Mouse (Mus musculus) limb, embryonic 13.5 days (tissue): ENCODE measurements around the gene Lyrm7. TPM values are rescaled to one million over a fixed set of nuclear protein-coding genes. Genes with fewer than 3 reads are reported as not detected.

Experiments used
- ATAC-seq: fragments of 200-750 bp; cut with Nextera tagmentation; 2 replicates; pipeline ENCODE4 v1.8.0; 2017; ENCODE audit warnings: low read depth, moderate number of reproducible peaks, moderate TSS enrichment; ENCODE audit not compliant: low FRiP score
- H3K27ac ChIP-seq: fragments of 300-500 bp; sonication (generic); 2 replicates; pipeline ENCODE4 v1.5.1; 2015; ENCODE audit warnings: inconsistent platforms, mild to moderate bottlenecking, moderate library complexity
- H3K27me3 ChIP-seq: fragments of 300-500 bp; sonication (generic); 2 replicates; pipeline ENCODE4 v1.6.1; 2015; ENCODE audit warnings: mild to moderate bottlenecking, inconsistent platforms
- H3K36me3 ChIP-seq: fragments of 300-500 bp; sonication (generic); 2 replicates; pipeline ENCODE4 v1.6.1; 2015; ENCODE audit warnings: inconsistent platforms, mild to moderate bottlenecking, moderate library complexity
- H3K4me1 ChIP-seq: fragments of 300-500 bp; sonication (generic); 2 replicates; pipeline ENCODE4 v1.6.1; 2015; ENCODE audit warnings: inconsistent platforms
- H3K4me2 ChIP-seq: fragments of 300-500 bp; sonication (generic); replicated peaks from 2 replicates; pipeline ENCODE4 v1.6.1; 2015; ENCODE audit warnings: inconsistent platforms, mild to moderate bottlenecking, moderate library complexity
- H3K4me3 ChIP-seq: fragments of 300-500 bp; sonication (generic); 2 replicates; pipeline ENCODE4 v1.5.1; 2015; ENCODE audit warnings: moderate library complexity, mild to moderate bottlenecking, inconsistent platforms
- H3K9ac ChIP-seq: fragments of 300-500 bp; sonication (generic); 2 replicates; pipeline ENCODE4 v1.6.1; 2015; ENCODE audit warnings: mild to moderate bottlenecking, inconsistent platforms
- H3K9me3 ChIP-seq: fragments of 300-500 bp; sonication (generic); 2 replicates; pipeline ENCODE4 v1.6.1; 2016; ENCODE audit warnings: inconsistent platforms
- WGBS: fragments of 180-500 bp; shearing (Covaris S2); methylation state at CpG from one replicate; pipeline ENCODE4 v1.1.7; 2015; 5-methylcytosine and 5-hydroxymethylcytosine counted together
- polyA plus RNA-seq: library from polyadenylated mRNA; unstranded; fragments of >200 nt; fragmentation: Nextera tagmentation; extraction: Ambion mirVana; gene quantifications from 2 replicates; pipeline ENCODE4 v1.2.1, GENCODE M21; 2015

Gene Lyrm7
- polyA plus RNA-seq = 9.0 and 10.4 TPM in 2 replicates

GRCm38 (mm10) chr11:54860256-54861038 is at the start of gene Lyrm7:
Gene Lyrm7 (minus strand): TSS chr11:54860916.
- H3K27ac ChIP-seq = peak within 1 kb of the TSS; percentile 79
- H3K9me3 ChIP-seq = no peaks in the 10 kb centered on the region
- peaks cover 8% of the 10 kb centered on the region for H3K4me1 ChIP-seq
- H3K27me3 ChIP-seq = no peaks in the 10 kb centered on the region
- under 1% methylated on average over 42 of the region's 42 CpGs for WGBS
- ATAC-seq = peak; percentile 98
- H3K4me3 ChIP-seq = peak within 1 kb of the TSS; percentile 70
- H3K4me2 ChIP-seq = peak within 1 kb of the TSS; percentile 87
- no peaks in the 10 kb centered on the region for H3K36me3 ChIP-seq
- peak within 1 kb of the TSS; percentile 77 for H3K9ac ChIP-seq

DNA sequence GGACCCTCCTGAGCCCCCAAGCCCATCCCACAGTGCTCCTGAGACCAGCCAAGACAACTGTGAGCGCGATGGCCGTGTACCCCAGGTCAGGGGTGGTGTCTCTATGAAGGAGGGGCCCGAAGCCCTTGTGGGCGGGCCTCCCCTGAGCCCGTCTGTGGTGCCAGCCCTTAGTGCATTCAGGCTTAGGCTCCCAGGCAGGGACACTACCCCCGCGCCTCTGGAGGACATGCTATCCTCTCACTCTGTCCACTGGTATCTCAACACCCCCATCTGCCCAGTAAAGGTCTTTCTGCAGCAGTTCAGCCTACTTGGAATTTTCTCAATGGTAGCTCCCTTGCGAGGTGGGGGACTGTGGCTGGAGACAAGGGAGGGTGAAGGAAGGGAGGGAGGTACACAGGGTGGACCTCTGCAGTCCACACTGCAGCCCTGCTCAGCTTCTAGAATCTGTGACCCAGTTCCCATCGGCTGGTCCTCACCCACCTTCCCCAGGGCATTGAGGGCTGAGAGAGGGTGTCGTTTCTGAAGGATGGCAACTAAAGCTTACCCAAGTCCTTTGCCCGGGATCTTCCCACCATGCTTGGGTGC is 49.5 kb upstream of the Lyrm7 start:
- 88% methylated on average over 12 of the region's 12 CpGs for whole genome bisulfite sequencing
- no peak overlapping the region for H3K27ac ChIP-seq

GRCm38 (mm10) chr11:54909273-54909672 is 48.6 kb upstream of the Lyrm7 start:
- no peaks in the 10 kb centered on the region for H3K9me3 ChIP-seq
- H3K36me3 ChIP-seq = peaks cover 54% of the 10 kb centered on the region
- no peaks in the 10 kb centered on the region for H3K27me3 ChIP-seq
- H3K9ac ChIP-seq = no peak overlapping the region
- H3K27ac ChIP-seq = no peak overlapping the region
- no peak for ATAC-seq
- H3K4me1 ChIP-seq = no peaks in the 10 kb centered on the region
- H3K4me3 ChIP-seq = no peak overlapping the region
- no peak overlapping the region for H3K4me2 ChIP-seq
- 95% methylated on average over 11 of the region's 11 CpGs for WGBS

More for the DNA sequence above, 49.5 kb upstream of the Lyrm7 start:
- H3K36me3 ChIP-seq = peaks cover 63% of the 10 kb centered on the region
- H3K4me3 ChIP-seq = no peak overlapping the region
- no peak for ATAC-seq
- no peak overlapping the region for H3K9ac ChIP-seq
- no peaks in the 10 kb centered on the region for H3K4me1 ChIP-seq
- H3K27me3 ChIP-seq = no peaks in the 10 kb centered on the region
- H3K4me2 ChIP-seq = no peak overlapping the region
- no peaks in the 10 kb centered on the region for H3K9me3 ChIP-seq

GRCm38 (mm10) chr11:54907259-54907658 is 46.5 kb upstream of the Lyrm7 start:
- Histone ChIP-seq H3K4me2 (no peak overlapping the region), H3K9ac (no peak overlapping the region), H3K27ac (no peak overlapping the region), H3K4me1 (peaks cover 12% of the 10 kb centered on the region), H3K4me3 (no peak overlapping the region), H3K27me3 (0 out of 2 replicates have a peak, but pooled peaks cover 4% of the 10 kb centered on the region), H3K9me3 (no peaks in the 10 kb centered on the region), H3K36me3 (peaks cover 35% of the 10 kb centered on the region)
- ATAC-seq = no peak
- 88% methylated on average over 5 of the region's 5 CpGs for WGBS

- Histone ChIP-seq H3K4me1 (peaks cover 12% of the 10 kb centered on the region), H3K27ac (no peak overlapping the region), H3K9me3 (no peaks in the 10 kb centered on the region), H3K27me3 (peaks cover 7% of the 10 kb centered on the region; the same call in 1 of the 2 replicates), H3K9ac (no peak overlapping the region), H3K36me3 (peaks cover 29% of the 10 kb centered on the region), H3K4me3 (no peak overlapping the region), H3K4me2 (no peak overlapping the region)
- no peak for ATAC-seq
- 73% methylated on average over 4 of the region's 4 CpGs for WGBS
These were observed 45.8 kb upstream of the Lyrm7 start for GRCm38 (mm10) chr11:54906466-54906865.

DNA sequence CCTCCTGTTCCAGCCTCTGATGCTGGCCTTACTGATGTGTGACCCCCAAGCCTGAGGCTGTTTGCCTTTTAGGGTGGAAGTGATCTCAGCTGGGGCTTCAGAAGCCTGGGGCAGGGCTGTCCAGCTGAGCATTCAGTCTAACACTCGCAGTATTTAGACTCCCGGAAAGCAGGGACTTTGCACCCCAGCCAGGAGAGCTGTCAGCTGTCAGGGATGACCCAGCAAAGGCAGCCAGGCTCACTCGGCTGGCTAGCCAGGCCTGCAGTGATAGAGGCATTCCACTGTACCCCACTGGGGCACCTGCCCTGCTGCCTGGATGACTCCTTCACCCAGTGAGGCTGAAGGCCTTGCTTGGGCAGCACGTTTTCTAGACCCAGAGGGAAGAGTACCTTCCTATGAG is 45.2 kb upstream of the Lyrm7 start:
- Histone ChIP-seq H3K9ac (no peak overlapping the region), H3K27ac (no peak overlapping the region), H3K9me3 (no peaks in the 10 kb centered on the region), H3K4me3 (no peak overlapping the region), H3K4me1 (peaks cover 12% of the 10 kb centered on the region), H3K27me3 (peaks cover 8% of the 10 kb centered on the region; the same call in 1 of the 2 replicates), H3K4me2 (no peak overlapping the region), H3K36me3 (peaks cover 24% of the 10 kb centered on the region)
- WGBS = 59% methylated on average over 4 of the region's 4 CpGs
- ATAC-seq = no peak

DNA sequence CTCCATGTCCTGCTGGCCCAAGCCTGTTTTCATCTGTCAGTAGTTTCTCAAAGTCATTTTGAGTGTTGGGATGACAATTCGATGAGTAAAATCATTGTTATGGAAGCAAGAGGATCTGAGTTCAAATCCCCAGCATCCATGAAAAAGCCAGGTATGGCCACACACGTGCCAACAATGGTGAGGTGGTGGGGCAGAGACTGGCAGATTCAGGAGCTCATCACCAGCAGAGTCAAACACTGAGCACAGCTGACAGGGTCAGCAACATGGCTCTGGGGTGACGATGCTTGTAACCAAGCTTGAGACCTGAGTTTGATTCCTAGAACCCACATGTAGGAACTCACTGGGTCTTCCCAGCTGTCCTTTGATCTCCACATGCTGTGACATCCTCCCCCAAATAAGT is 44.4 kb upstream of the Lyrm7 start:
- Histone ChIP-seq H3K9ac (no peak overlapping the region), H3K4me2 (no peak overlapping the region), H3K27me3 (peaks cover 8% of the 10 kb centered on the region; the same call in 1 of the 2 replicates), H3K27ac (no peak overlapping the region), H3K36me3 (peaks cover 15% of the 10 kb centered on the region), H3K9me3 (no peaks in the 10 kb centered on the region), H3K4me3 (no peak overlapping the region), H3K4me1 (peaks cover 12% of the 10 kb centered on the region)
- ATAC-seq = no peak
- 86% methylated on average over 3 of the region's 3 CpGs for WGBS

DNA sequence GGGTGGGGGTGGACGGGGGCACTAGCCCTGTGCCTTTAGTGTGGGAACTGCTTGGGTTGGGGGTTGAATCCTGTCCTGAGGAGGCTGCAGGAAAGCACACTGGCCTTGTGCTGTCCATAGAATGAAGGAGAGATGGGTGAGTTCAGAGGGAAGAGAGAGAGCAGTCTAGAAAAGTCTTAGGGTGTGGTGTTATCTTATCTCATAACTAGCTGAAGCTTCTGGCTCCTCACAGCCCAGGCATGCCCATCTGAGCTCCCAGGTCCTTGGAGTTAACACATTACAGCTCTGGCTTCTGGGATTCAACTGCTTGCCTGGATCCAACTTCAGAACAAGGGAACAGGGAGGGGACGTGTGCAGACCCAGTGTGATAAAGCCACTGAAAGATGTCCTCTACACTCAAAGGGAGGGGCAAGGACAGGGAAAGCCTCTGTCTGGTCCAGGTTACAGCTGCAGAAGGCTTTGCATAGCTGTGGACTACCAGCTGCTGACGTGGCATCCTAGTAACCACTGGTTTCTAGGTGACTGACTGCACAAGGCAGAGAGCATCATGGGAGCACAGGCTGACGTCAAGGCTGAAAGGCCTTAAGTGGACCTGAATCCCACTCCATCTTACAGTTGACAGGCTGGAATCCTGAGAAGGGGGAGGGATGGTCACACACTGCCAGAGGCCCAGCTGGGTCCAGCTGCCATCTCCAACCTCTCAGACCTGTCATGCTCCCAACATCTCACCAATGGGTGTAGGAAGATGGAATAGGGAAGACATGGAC is 43.4 kb upstream of the Lyrm7 start:
- H3K4me3 ChIP-seq = no peak overlapping the region
- H3K27me3 ChIP-seq = peaks cover 8% of the 10 kb centered on the region; the same call in 1 of the 2 replicates
- H3K27ac ChIP-seq = no peak overlapping the region
- H3K36me3 ChIP-seq = peaks cover 6% of the 10 kb centered on the region
- 45% methylated on average over 4 of the region's 4 CpGs for WGBS
- H3K9me3 ChIP-seq = no peaks in the 10 kb centered on the region
- no peak for ATAC-seq
- peaks cover 12% of the 10 kb centered on the region for H3K4me1 ChIP-seq
- H3K9ac ChIP-seq = no peak overlapping the region
- no peak overlapping the region for H3K4me2 ChIP-seq

- Histone ChIP-seq H3K27me3 (peaks cover 8% of the 10 kb centered on the region; the same call in 1 of the 2 replicates), H3K36me3 (no peaks in the 10 kb centered on the region), H3K4me3 (peak overlapping the region; percentile 53), H3K9me3 (no peaks in the 10 kb centered on the region), H3K27ac (no peak overlapping the region), H3K4me1 (peaks cover 12% of the 10 kb centered on the region), H3K4me2 (peak overlapping the region; percentile 94), H3K9ac (peak overlapping the region; percentile 66)
- WGBS = 68% methylated on average over 5 of the region's 5 CpGs
- ATAC-seq = no peak
These were observed 42.6 kb upstream of the Lyrm7 start for GRCm38 (mm10) chr11:54903339-54903738.

DNA sequence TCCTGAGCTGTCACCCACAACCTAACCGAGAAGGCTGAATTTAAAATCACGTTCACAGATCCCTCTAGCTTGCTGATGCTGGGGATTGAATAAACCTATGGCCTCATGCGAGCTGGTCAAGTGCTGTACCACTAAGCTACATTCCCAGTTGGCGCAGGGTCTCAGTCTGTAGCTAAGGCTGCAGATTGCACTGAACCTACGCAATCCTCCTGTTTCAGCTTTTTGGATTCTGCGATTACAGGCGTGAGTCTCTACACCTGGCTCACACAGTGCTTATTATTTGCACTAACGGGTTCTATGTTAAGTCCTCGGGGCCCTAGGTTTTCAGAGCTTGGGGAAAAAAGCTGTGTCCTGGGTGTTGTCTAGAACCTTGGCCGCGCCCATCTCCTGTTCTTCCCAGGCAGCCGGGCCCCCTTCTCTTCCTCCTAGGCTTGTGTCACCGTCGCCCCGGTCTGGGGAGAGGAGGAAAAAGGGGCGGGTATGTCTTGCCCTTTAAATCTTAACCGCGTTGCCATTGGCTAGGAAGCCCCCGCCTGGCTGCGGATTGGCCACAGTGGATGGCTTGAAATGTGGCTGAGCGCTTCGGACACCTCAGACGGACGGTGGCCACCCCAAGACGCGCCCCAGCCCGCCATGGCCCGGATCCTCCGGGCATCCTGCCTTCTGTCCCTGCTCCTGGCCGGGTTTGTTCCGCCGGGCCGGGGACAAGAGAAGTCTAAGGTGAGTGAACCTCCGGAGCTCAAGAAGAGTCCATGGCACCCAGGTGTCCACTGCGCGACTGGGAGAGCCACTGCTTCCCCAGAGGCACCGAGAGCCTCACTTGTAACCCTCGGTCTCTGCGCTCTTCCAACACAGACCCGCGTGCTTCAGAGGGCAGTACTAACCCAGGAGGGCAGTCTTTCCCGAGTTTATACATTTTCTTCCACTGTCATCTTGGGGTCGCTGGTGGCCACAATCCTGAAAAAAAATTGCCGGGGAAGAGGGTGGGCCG is 41.9 kb upstream of the Lyrm7 start, which contains the start of gene Gpx3:
Gene Gpx3 (plus strand): TSS at position 121 of the 991 bp plus-strand sequence.
- 16% methylated on average over 41 of the region's 45 CpGs for WGBS
- peak; percentile 90 for ATAC-seq

GRCm38 (mm10) chr11:54899657-54900056 is 38.9 kb upstream of the Lyrm7 start:
- Histone ChIP-seq H3K27ac (no peak overlapping the region), H3K4me3 (no peak overlapping the region), H3K36me3 (no peaks in the 10 kb centered on the region), H3K4me2 (no peak overlapping the region), H3K9ac (no peak overlapping the region), H3K9me3 (no peaks in the 10 kb centered on the region), H3K4me1 (peaks cover 12% of the 10 kb centered on the region), H3K27me3 (peaks cover 10% of the 10 kb centered on the region; the same call in 1 of the 2 replicates)
- no peak for ATAC-seq
- 74% methylated on average over 4 of the region's 4 CpGs for WGBS

More for the DNA sequence above, 41.9 kb upstream of the Lyrm7 start, which contains the start of gene Gpx3:
- Histone ChIP-seq H3K27me3 (peaks cover 9% of the 10 kb centered on the region; the same call in 1 of the 2 replicates), H3K9me3 (no peaks in the 10 kb centered on the region), H3K4me2 (peak within 1 kb of the TSS; percentile 94), H3K36me3 (no peaks in the 10 kb centered on the region), H3K4me1 (peaks cover 12% of the 10 kb centered on the region), H3K9ac (peak within 1 kb of the TSS; percentile 66), H3K4me3 (peak within 1 kb of the TSS; percentile 53), H3K27ac (no peak within 1 kb of the TSS)
